Mouse (Mus musculus) spleen, postnatal 36 days (tissue): ENCODE measurements around the gene Sbpl.
"Not testable (repeated sequence)": the region's sequence is repeated elsewhere in the genome, so short reads cannot be mapped to it uniquely, and the experiment has no call there.

ENCODE experiments used
- DNase-seq, 2 experiments: peaks; one replicate each; pipeline ENCODE4 v3.0.0; 2022; ENCODE audit warnings: low spot score in 2 of 2, mixed read lengths in 1 of 2

Gene Sbpl

GRCm38 (mm10) chr17:23961573-23962122 is 6.6 kb upstream of the Sbpl start:
- DNase-seq: no peak

- DNase-seq: peak; percentile 61 to 65
Observed at GRCm38 (mm10) chr17:23960084-23960738, 5.1 kb upstream of the Sbpl start.

DNA sequence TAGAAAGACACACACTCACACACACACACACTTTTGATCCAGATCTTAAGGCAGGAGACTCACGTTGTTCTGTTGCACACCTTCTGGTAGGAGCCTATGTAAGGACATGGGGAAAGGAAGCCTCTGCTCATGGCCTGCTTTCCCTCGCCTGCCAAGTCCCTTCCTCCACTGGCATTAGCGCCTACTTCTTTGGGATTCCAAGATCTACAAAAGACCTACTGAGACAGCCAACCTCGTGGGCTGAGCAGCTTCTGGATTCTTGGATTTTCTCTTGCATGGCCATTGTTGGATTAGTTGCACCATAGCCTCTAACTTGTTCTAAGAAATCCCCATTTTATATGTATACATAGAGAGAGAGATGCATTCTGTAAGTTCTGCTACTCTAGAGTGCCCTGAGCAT is 4.2 kb downstream of the Sbpl start:
- DNase-seq: not testable (repeated sequence)

- no peak for DNase-seq
Observed at GRCm38 (mm10) chr17:23949068-23949467, 6.0 kb downstream of the Sbpl start.

DNA sequence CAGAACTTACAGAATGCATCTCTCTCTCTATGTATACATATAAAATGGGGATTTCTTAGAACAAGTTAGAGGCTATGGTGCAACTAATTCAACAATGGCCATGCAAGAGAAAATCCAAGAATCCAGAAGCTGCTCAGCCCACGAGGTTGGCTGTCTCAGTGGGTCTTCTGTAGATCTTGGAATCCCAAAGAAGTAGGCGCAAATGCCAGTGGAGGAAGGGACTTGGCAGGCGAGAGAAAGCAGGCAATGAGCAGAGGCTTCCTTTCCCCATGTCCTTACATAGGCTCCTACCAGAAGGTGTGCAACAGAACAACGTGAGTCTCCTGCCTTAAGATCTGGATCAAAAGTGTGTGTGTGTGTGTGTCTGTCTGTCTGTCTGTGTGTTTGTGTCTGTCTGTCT is 7.6 kb downstream of the Sbpl start:
- DNase-seq: not testable (repeated sequence)

DNA sequence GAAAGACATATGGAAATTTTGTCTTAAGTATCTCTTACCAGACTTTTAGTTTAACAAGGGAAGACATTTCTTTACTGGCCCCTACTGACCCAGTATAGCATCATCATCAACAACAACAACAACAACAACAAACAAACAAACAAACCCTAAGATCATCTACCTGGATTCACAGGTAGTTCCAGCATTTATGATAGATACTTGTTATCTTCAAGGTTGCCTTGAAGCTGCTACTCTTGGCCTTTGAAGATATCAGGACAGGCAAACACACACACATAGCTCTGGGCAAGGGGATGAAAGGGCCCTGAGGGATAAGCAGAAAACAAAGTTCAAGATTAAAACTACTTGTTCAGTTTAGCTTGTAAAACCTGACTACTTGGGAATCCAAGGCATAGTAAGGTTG is 13.7 kb downstream of the Sbpl start, which contains the start of gene Sbp:
TSS of gene Sbp (plus strand) at position 301 of the 400 bp plus-strand sequence.
- DNase-seq: no peak

DNA sequence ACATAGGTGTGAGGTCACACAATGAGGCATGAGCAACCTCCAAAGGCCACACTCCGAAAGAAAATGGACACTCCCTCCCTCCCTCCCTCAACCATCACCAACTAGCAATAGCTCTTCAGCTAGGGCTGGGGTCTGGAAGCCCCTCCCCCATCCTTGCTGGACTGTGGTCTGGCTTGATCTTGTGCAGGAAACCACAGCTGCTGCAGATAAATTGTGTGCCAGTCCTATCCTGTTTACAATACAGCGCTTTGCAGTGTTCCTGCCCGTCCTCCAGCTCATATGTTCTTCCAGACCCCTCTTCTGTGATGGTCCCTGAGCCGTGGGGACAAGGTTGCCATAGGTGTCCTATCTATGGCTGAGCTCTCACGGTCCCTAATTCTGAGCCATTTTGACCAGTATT is 23.9 kb downstream of the Sbpl start:
- DNase-seq: no peak

GRCm38 (mm10) chr17:23925090-23925493 is 30.0 kb downstream of the Sbpl start:
- DNase-seq: peak; percentile 13 to 25

- peak; percentile 90 to 91 for DNase-seq
Observed at GRCm38 (mm10) chr17:23924531-23925007, 30.5 kb downstream of the Sbpl start.

DNA sequence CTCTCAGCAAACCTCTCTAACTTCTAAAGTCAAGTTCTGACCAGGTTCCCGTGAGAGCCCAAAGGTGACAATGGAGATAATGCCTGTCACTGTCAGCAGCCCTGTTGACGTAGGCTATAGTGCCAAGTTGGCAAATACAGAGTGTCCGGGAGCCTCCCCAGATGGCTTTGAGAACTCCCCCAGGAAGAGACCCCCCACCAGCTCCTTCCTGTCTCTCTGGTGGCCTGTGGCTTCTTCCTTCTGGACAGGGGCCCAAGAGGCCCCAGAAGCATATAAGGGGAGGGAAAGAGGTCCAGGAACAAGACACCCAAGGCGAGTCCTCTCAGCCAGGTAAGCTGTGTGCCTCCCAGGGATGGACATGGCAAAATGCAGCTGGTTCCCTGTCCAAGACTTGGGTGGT is 37.9 kb downstream of the Sbpl start, which contains the start of gene Dcpp3:
TSS of gene Dcpp3 (plus strand) at position 301 of the 400 bp plus-strand sequence.
- DNase-seq: not testable (repeated sequence)
